Mouse (Mus musculus) brain, embryonic 18.5 days (tissue): ENCODE measurements around the gene Paics.
"Not testable (repeated sequence)": the region's sequence is repeated elsewhere in the genome, so short reads cannot be mapped to it uniquely, and the experiment has no call there.

ENCODE experiments used
- DNase-seq: peaks from one replicate; pipeline ENCODE4 v3.0.0-alpha.2; 2012; ENCODE audit warnings: low read depth, low spot score

The Paics gene

DNA sequence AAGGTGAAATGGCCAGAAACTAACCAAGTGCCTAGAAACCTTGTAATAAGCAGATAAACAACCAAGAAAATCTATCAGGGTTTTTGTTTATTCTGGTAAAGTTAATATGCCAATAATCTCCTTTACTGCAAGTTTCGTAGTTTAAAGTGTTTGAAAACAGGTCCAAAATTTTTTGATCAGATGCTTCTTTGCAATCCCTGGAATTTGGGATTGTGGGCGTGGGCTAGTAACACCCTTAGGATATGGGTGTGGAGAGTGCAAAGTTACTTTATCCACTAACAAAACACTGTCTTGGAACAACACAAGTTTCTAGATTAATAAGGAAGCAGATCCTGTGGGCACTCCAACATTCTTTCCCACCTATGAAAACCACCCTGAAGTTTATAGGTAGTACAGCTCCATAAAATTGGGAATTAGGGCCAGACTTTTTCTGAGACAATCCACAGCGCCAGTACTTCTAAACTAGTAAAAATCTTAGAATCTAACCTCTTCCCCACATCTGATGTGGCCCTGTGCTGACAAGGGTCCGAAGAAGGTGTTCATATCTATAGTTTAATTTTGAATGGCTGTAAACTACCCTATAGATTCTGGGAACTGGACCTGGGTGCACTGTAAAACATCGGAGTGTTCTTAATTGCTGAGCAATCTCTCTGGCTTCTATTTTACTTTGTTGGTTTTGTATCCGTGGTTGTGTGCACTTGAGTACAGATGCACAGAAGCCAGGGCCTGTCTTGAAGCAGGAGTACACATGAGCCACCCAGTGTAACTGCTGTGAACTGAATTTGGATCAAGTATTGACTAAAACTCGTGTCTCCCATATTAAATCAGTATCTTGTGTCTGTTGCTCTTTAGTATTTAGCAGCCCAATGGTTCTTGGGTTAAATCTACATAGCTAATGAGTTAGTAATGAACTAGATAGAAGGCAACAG, 1.3 kb downstream of the Paics start:
- DNase-seq: no peak

GRCm38 (mm10) chr5:76953794-76954193, 2.7 kb downstream of the Paics start:
- DNase-seq: no peak

- no peak for DNase-seq
Measured at GRCm38 (mm10) chr5:76954271-76954900, 3.3 kb downstream of the Paics start.

DNA sequence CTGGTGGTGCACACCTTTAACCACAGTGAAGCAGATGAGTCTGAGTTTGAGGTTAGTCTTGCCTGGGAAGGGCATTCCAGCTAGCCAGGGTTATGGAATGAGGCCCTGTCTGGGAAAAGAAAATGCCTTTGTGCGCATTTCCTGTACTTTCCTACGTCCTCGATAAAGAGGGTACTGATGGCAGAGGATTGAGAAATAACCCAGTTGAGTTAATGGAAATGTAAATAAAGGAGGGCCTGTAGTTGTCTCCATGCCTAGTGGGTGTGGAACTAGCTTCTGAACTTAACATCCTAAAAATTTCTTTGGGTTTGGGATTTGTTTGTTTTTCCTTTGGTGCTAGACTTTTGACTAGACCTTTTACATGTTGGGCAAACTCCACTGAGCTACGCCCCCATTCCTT, 4.4 kb downstream of the Paics start:
- no peak for DNase-seq

- no peak for DNase-seq
Measured at GRCm38 (mm10) chr5:76957954-76958353, 6.8 kb downstream of the Paics start.

DNA sequence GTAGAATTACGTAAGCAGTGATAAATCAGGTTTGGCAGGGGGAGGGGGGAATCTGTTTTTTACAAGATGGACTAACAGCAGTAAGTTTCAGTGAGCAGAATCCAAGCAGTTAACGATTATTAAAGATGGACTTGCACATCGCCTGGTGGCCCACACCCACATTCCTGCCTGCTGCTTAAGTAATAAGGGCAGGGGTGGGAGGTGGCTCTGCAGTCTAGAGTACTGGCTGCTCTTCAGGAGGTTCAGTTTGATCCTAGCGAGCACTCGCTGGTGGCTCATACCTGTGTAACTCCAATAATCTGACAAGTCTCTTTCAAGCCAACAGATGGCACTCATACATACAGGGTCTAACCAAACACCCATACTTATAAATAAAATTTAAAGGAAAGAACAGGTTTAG, 8.5 kb downstream of the Paics start:
- no peak for DNase-seq

DNA sequence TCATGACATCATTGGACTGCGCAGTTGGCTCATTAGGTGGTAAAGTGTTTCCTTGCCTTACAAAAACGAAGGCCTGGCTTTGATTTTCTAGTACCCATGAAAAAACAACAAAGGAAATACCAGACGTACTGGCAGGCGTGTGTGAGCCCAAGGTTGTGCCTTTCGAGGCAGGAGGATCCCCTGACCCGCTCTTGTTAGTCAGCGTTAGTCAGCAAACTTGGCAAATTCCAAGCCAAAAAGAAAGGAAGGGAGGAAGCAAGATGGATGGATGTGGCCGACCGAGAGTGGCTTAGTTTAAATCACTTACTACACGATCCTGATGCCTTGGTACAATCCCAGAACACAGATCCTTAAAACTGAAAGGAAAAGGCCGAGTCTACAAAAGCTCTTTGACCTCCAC, 11.4 kb downstream of the Paics start:
- DNase-seq: no peak

GRCm38 (mm10) chr5:76964651-76965050, 13.5 kb downstream of the Paics start:
- no peak for DNase-seq

GRCm38 (mm10) chr5:76969250-76969649, 18.1 kb downstream of the Paics start:
- DNase-seq: no peak

DNA sequence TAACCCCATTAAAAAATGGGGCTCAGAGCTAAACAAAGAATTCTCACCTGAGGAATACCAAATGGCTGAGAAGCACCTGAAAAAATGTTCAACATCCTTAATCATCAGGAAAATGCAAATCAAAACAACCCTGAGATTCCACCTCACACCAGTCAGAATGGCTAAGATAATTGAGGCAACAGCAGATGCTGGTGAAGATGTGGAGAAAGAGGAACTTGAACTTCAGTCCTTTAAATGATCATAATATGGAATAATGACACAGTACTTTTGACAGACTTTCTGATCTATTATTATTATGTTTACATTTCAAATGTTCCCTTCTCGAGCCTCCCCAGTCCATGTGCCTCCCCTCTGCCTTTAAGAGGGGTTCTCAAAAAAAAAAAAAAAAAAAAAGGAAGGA, 20.0 kb downstream of the Paics start:
- not testable (repeated sequence) for DNase-seq

DNA sequence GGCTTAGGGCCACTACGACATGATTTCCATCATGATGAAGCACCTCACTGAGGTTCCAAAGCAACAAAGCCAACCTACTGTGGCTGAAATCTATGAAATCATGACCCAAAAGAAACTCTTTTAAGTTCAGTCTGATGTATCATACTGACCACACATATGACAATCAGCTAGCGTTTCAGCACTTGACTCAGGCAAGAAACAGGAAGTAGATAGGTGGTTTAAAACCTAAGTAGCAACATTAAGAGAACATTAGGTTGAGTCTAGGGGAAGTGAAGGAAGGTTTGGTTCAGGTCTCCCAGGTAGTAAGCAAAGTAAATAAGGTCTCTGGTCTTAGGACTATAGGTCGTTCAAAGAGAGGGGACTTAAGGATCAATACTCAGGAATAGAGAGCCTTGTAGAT, 22.4 kb downstream of the Paics start:
- DNase-seq: no peak

- no peak for DNase-seq
Measured at GRCm38 (mm10) chr5:76974207-76974553, 23.1 kb downstream of the Paics start.

- peak; percentile 73 for DNase-seq
Measured at GRCm38 (mm10) chr5:76974554-76975285, 23.6 kb downstream of the Paics start, which contains the start of gene Srp72. Gene Srp72, plus strand, starts transcription at chr5:76974683.

DNA sequence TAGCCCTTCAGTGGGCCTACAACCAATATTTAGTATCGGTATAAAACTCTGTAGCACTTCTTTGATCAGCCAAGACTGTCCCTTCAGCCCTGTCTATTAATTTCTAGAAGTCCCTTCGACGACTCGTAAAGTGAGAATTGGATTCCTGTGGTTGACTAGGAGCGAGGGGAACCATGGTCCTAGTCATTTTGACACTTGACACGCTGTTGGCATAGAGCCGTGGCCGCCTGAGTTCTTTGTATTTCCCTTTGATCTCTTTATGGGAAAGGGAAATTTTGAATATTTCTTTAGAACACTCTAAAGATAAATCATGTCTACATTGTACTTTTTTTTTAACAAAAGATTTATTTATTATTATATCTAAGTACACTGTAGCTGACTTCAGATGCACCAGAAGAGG, 24.6 kb downstream of the Paics start:
- DNase-seq: no peak

DNA sequence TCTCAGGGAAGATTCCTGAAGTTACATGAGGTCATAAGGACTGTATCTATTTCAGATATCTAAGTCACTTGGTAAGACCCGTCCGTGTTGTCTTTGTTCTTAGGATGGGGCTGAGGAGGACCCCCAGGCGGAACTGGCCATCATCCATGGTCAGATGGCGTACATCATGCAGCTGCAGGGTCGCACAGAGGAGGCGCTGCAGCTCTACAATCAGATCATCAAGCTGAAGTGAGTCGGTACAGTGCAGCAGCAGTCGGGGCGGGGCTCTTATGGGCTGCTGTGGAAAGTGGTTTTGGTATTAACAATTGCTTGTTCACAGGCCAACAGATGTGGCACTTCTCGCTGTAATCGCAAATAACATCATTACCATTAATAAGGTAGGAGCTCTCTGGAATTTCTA, 32.9 kb downstream of the Paics start:
- DNase-seq: no peak

DNA sequence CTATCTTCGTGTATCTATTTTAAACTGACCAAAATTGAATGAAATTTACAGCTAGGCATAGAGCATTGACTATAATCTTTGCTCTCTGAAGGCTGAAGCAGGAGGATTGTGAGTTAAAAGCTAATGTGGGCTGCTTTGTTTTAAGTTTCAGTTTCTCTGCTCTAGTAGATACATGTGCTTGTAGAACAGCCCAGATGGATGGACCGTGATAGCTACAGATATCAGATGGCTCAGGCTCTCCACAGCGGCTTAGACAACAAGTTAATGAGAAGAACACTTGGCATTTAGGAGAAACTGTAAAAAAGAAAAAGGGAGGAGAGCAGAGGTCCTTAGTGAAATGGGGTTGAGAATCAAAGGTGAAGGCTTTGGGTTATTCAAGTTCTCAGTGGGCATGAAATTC, 39.7 kb downstream of the Paics start:
- no peak for DNase-seq

- DNase-seq: no peak
Measured at GRCm38 (mm10) chr5:76993174-76993814, 42.2 kb downstream of the Paics start.

DNA sequence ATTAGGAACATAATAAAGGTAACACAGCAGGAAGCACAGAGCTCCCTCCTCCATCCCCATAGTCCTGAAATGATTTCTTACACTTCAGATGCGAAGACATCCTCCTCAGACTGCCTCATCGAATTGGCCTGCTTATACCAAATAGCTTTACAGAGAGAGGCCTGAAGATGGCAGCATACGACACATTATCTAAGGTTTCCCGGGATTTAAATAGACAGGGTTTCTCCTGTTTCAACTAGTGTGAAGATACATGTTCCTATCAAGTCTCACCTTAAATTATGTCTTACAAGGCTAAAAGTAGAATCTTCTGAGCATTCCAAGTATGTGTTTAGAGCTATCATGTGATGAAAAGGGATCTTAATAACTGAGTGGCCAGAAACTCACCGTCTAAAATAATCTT, 47.3 kb downstream of the Paics start:
- peak; percentile 61 for DNase-seq

DNA sequence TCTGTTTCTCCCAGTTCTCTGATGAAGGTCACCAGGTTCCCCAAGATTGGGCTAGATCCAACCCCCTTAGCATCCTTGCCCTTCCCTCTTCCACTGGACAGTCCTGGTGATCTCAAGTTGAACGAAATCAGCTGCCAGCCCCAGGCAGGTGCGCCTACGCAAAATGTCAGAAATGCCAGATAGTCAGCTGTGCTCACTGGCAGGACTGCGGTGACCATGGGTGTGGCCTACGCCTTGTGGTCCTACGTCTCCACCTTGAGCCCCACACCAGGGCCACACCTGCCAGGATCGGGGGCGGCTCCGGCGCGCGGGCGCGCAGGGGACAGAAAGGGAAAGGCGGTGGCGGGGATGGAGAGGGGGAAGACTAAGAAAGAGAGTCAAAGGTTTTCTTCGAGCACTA, 50.1 kb downstream of the Paics start:
- no peak for DNase-seq

GRCm38 (mm10) chr5:77004051-77004821, 53.1 kb downstream of the Paics start, which contains the start of gene Arl9:
Gene Arl9, plus strand, starts transcription at chr5:77004055.
- DNase-seq: no peak

DNA sequence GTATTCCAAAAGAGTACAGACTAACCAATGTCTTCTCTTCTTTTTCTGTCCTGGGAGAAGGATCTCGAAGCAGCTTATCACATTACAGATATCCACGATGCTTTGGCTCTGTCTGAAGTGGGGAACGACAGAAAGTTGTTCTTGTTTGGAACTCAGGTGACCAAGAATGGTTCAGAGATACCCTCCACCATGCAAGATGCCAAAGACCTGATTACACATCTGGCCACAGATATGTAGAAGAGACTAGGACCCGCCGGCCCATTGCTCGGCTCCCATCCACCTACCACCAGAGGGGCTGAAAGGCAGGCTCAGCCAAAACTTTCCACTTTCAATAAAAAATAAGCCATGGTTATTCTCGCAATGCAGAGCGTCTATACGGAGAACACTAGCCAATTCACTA, 59.2 kb downstream of the Paics start:
- DNase-seq: no peak
